Mouse (Mus musculus): Measurements from ENCODE around the gene Actrt2. TPM values are rescaled to one million over a fixed set of nuclear protein-coding genes. Genes with fewer than 3 reads are reported as not detected.

The Actrt2 gene
- polyA plus RNA-seq, 1 experiment from 2014 or later = not detected

DNA sequence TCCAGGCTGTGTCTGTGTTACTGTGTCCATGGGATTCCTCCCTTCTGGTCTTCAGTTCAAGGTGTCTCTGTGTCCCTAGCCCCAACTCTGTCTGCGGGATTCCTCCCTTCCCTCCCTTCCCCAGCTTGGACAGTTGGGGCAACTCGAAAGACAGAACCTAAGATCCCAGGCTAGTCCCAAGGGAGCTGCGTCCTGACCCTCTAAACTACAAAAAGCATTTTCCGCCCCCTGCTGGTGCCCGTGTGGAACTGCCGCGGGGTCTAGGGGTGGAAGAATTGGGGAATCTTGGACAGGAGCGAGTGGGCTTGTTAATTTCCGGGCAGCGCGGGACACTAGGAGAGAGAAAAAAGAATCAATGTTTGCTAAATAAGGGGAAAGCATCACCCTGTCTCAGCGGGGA lies 6.9 kb upstream of the Actrt2 start:
- Histone ChIP-seq H3K4me3 (ENCODE audit: low read depth, low read length) (no peak overlapping the region; the same call in 1 of the 2 replicates), H3K4me2 (ENCODE audit: low read length) (peak overlapping the region; percentile 37), H3K9me3 (replicated peaks; ENCODE audit: control insufficient read depth, low read length) (no peaks in the 10 kb centered on the region), H3K27ac (ENCODE audit: low read depth, low read length) (no peak overlapping the region), H3K9ac (ENCODE audit: low read length) (peak overlapping the region; percentile 41; the same call in 1 of the 2 replicates), H3K4me1 (ENCODE audit: control insufficient read depth, insufficient read depth, low read length) (peaks cover 4% of the 10 kb centered on the region; the same call in 1 of the 2 replicates), H3K36me3 (ENCODE audit: control insufficient read depth, insufficient read depth, low read length) (no peaks in the 10 kb centered on the region), H3K27me3 (replicated peaks; ENCODE audit: control insufficient read depth, insufficient read depth, low read length) (no peaks in the 10 kb centered on the region)
- WGBS = under 1% methylated on average over 12 of the region's 12 CpGs
- 0 out of 2 replicates have a peak, but pooled peaks have one; percentile 46 for ATAC-seq
- peak; percentile 83 for DNase-seq (ENCODE audit: low spot score)

GRCm38 (mm10) chr4:154673986-154674385 lies 6.3 kb upstream of the Actrt2 start:
- Histone ChIP-seq H3K36me3 (ENCODE audit: control insufficient read depth, insufficient read depth, low read length) (no peaks in the 10 kb centered on the region), H3K27me3 (replicated peaks; ENCODE audit: control insufficient read depth, insufficient read depth, low read length) (no peaks in the 10 kb centered on the region), H3K4me1 (ENCODE audit: control insufficient read depth, insufficient read depth, low read length) (peaks cover 4% of the 10 kb centered on the region; the same call in 1 of the 2 replicates), H3K9me3 (replicated peaks; ENCODE audit: control insufficient read depth, low read length) (no peaks in the 10 kb centered on the region), H3K9ac (ENCODE audit: low read length) (no peak overlapping the region), H3K4me2 (ENCODE audit: low read length) (no peak overlapping the region), H3K27ac (ENCODE audit: low read depth, low read length) (no peak overlapping the region), H3K4me3 (ENCODE audit: low read depth, low read length) (no peak overlapping the region)
- DNase-seq (ENCODE audit: low spot score) (no peak), ATAC-seq (no peak)
- 73% methylated on average over 4 of the region's 4 CpGs for WGBS

GRCm38 (mm10) chr4:154672027-154672426 lies 4.4 kb upstream of the Actrt2 start:
- WGBS = 73% methylated on average over 1 of the region's 1 CpGs
- H3K36me3 ChIP-seq (ENCODE audit: control insufficient read depth, insufficient read depth, low read length) = no peaks in the 10 kb centered on the region
- no peaks in the 10 kb centered on the region for H3K9me3 ChIP-seq (replicated peaks; ENCODE audit: control insufficient read depth, low read length)
- no peak overlapping the region for H3K4me3 ChIP-seq (ENCODE audit: low read depth, low read length)
- no peak for ATAC-seq
- no peak overlapping the region for H3K27ac ChIP-seq (ENCODE audit: low read depth, low read length)
- H3K4me1 ChIP-seq (ENCODE audit: control insufficient read depth, insufficient read depth, low read length) = peaks cover 4% of the 10 kb centered on the region; the same call in 1 of the 2 replicates
- DNase-seq (ENCODE audit: low spot score) = no peak
- no peak overlapping the region for H3K4me2 ChIP-seq (ENCODE audit: low read length)
- H3K9ac ChIP-seq (ENCODE audit: low read length) = no peak overlapping the region
- no peaks in the 10 kb centered on the region for H3K27me3 ChIP-seq (replicated peaks; ENCODE audit: control insufficient read depth, insufficient read depth, low read length)

- Histone ChIP-seq H3K36me3 (ENCODE audit: control insufficient read depth, insufficient read depth, low read length) (no peaks in the 10 kb centered on the region), H3K9ac (ENCODE audit: low read length) (no peak overlapping the region), H3K27me3 (replicated peaks; ENCODE audit: control insufficient read depth, insufficient read depth, low read length) (no peaks in the 10 kb centered on the region), H3K9me3 (replicated peaks; ENCODE audit: control insufficient read depth, low read length) (no peaks in the 10 kb centered on the region), H3K4me2 (ENCODE audit: low read length) (no peak overlapping the region), H3K4me3 (ENCODE audit: low read depth, low read length) (no peak overlapping the region), H3K27ac (ENCODE audit: low read depth, low read length) (no peak overlapping the region), H3K4me1 (ENCODE audit: control insufficient read depth, insufficient read depth, low read length) (peaks cover 4% of the 10 kb centered on the region; the same call in 1 of the 2 replicates)
- DNase-seq (ENCODE audit: low spot score) = no peak
- no peak for ATAC-seq
- 73% methylated on average over 8 of the region's 8 CpGs for WGBS
These were observed 3.7 kb upstream of the Actrt2 start for GRCm38 (mm10) chr4:154671232-154671912.

DNA sequence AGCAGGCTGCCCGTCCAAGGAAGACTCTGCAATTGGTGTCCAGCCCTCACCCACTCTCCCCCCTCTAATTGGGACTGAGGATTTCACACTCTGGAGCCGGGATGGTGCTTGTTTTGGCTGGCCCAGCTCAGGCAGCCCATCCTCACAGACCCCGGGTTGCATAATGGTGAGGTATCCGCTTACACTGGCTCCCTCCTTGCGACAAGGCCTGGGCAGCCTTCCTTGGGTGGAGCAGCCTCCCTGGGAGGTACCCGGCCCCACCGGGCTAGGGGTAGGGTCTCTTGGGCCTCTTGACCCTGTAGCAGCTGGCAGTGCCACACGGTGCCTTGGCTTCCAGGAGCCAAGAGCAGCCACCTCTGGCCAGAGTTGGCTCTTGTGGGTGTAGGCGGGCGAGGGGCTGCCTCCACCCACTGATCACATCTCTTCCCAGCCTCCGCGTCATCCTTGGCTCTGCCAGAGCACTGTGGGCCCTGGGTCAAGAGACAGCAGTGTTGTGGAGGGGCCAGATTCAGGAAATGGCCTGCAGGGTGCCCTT lies 4.9 kb downstream of the Actrt2 start:
- ATAC-seq = no peak
- Histone ChIP-seq H3K27ac (ENCODE audit: low read depth, low read length) (no peak overlapping the region), H3K9me3 (replicated peaks; ENCODE audit: control insufficient read depth, low read length) (no peaks in the 10 kb centered on the region), H3K36me3 (ENCODE audit: control insufficient read depth, insufficient read depth, low read length) (no peaks in the 10 kb centered on the region), H3K4me1 (ENCODE audit: control insufficient read depth, insufficient read depth, low read length) (no peaks in the 10 kb centered on the region), H3K9ac (ENCODE audit: low read length) (no peak overlapping the region), H3K27me3 (replicated peaks; ENCODE audit: control insufficient read depth, insufficient read depth, low read length) (no peaks in the 10 kb centered on the region), H3K4me2 (ENCODE audit: low read length) (no peak overlapping the region), H3K4me3 (ENCODE audit: low read depth, low read length) (no peak overlapping the region)
- no peak for DNase-seq (ENCODE audit: low spot score)
- 70% methylated on average over 12 of the region's 12 CpGs for WGBS

GRCm38 (mm10) chr4:154661256-154661655 lies 6.4 kb downstream of the Actrt2 start:
- no peak overlapping the region for H3K4me3 ChIP-seq (ENCODE audit: low read depth, low read length)
- ATAC-seq (no peak), DNase-seq (ENCODE audit: low spot score) (no peak)
- H3K27ac ChIP-seq (ENCODE audit: low read depth, low read length) = no peak overlapping the region
- no peaks in the 10 kb centered on the region for H3K27me3 ChIP-seq (replicated peaks; ENCODE audit: control insufficient read depth, insufficient read depth, low read length)
- H3K4me1 ChIP-seq (ENCODE audit: control insufficient read depth, insufficient read depth, low read length) = no peaks in the 10 kb centered on the region
- H3K36me3 ChIP-seq (ENCODE audit: control insufficient read depth, insufficient read depth, low read length) = no peaks in the 10 kb centered on the region
- H3K9me3 ChIP-seq (replicated peaks; ENCODE audit: control insufficient read depth, low read length) = no peaks in the 10 kb centered on the region
- no peak overlapping the region for H3K9ac ChIP-seq (ENCODE audit: low read length)
- 55% methylated on average over 6 of the region's 6 CpGs for WGBS
- no peak overlapping the region for H3K4me2 ChIP-seq (ENCODE audit: low read length)

GRCm38 (mm10) chr4:154660025-154660424 lies 7.6 kb downstream of the Actrt2 start:
- Histone ChIP-seq H3K27ac (ENCODE audit: low read depth, low read length) (no peak overlapping the region), H3K4me3 (ENCODE audit: low read depth, low read length) (no peak overlapping the region), H3K36me3 (ENCODE audit: control insufficient read depth, insufficient read depth, low read length) (no peaks in the 10 kb centered on the region), H3K4me2 (ENCODE audit: low read length) (no peak overlapping the region), H3K27me3 (replicated peaks; ENCODE audit: control insufficient read depth, insufficient read depth, low read length) (no peaks in the 10 kb centered on the region), H3K9me3 (replicated peaks; ENCODE audit: control insufficient read depth, low read length) (no peaks in the 10 kb centered on the region), H3K4me1 (ENCODE audit: control insufficient read depth, insufficient read depth, low read length) (no peaks in the 10 kb centered on the region), H3K9ac (ENCODE audit: low read length) (no peak overlapping the region)
- ATAC-seq (no peak), DNase-seq (ENCODE audit: low spot score) (no peak)

DNA sequence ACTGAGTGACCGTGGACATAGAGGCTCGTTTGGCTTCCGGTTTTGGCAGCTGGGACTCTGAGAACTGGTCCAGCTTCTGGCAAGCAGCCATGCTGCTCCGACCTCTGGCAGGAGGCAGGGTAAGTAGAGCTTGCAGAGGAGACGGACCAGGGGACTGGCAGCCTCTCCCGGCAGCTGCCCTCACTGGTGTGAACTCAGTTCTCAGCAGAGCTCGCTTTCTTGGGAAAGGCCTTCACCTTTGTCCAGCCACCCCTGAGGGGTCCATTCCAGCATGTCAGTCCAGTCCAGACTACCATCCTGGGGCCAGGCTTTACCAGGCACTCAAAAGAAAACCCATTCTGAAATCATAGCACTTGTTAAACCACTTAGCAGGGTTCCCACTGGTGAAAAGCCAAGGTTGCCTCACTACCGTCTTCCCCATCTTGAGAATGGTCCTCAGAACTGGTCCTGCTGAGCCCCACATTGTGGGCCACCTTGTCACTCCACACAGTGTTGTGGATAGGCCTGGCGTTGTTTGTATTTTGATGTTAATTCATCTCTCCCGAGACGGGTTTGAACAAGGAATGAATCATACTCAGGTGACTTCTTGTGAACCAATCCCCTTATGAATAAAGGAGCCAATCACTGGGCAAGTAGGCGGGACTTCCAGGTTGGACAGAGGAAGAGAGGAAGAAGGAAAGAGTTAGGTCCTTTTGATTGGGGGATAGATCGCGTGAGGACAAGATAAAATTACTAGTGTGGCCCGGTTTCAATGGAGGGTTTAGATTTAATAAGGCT lies 12.3 kb downstream of the Actrt2 start:
- H3K27ac ChIP-seq (ENCODE audit: low read depth, low read length) = no peak overlapping the region
- DNase-seq (ENCODE audit: low spot score) = no peak
- H3K36me3 ChIP-seq (ENCODE audit: control insufficient read depth, insufficient read depth, low read length) = no peaks in the 10 kb centered on the region
- no peak for ATAC-seq
- H3K27me3 ChIP-seq (replicated peaks; ENCODE audit: control insufficient read depth, insufficient read depth, low read length) = no peaks in the 10 kb centered on the region
- no peak overlapping the region for H3K4me2 ChIP-seq (ENCODE audit: low read length)
- no peak overlapping the region for H3K9ac ChIP-seq (ENCODE audit: low read length)
- H3K4me3 ChIP-seq (ENCODE audit: low read depth, low read length) = no peak overlapping the region
- H3K9me3 ChIP-seq (replicated peaks; ENCODE audit: control insufficient read depth, low read length) = no peaks in the 10 kb centered on the region
- 72% methylated on average over 15 of the region's 15 CpGs for WGBS
- no peaks in the 10 kb centered on the region for H3K4me1 ChIP-seq (ENCODE audit: control insufficient read depth, insufficient read depth, low read length)

DNA sequence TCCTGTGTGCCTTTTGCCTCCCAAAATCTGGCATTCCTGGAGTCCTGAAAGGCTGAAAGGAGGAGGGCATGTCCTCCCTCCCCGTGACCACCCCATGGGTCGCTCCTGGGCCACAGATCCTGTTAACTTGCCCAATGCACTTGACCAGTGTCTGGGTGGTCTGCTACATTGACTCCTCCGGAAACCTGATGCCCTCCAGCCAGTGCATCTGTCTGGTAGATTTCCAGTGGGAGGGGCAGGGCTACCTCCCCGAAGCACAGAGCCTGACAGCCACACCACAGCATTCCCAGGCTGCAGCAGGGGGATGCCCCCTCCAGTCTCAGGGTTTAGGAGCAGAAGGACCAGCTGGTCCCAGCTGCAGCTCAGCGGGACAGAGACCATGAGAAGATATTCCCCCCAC lies 15.2 kb downstream of the Actrt2 start:
- WGBS = 28% methylated on average over 5 of the region's 5 CpGs

More for the DNA sequence above, 15.2 kb downstream of the Actrt2 start:
- no peaks in the 10 kb centered on the region for H3K27me3 ChIP-seq (replicated peaks; ENCODE audit: control insufficient read depth, insufficient read depth, low read length)
- H3K27ac ChIP-seq (ENCODE audit: low read depth, low read length) = no peak overlapping the region
- no peak overlapping the region for H3K4me3 ChIP-seq (ENCODE audit: low read depth, low read length)
- H3K9me3 ChIP-seq (replicated peaks; ENCODE audit: control insufficient read depth, low read length) = no peaks in the 10 kb centered on the region
- H3K4me1 ChIP-seq (ENCODE audit: control insufficient read depth, insufficient read depth, low read length) = no peaks in the 10 kb centered on the region
- no peaks in the 10 kb centered on the region for H3K36me3 ChIP-seq (ENCODE audit: control insufficient read depth, insufficient read depth, low read length)
- H3K4me2 ChIP-seq (ENCODE audit: low read length) = no peak overlapping the region
- no peak for ATAC-seq
- H3K9ac ChIP-seq (ENCODE audit: low read length) = no peak overlapping the region
- no peak for DNase-seq (ENCODE audit: low spot score)
